Comparison of ENCODE assay signal across 8 mouse cellular contexts in genomic region chr1:93176525-93177332, GRCm38 (mm10). TPM values are rescaled to one million over a fixed set of nuclear protein-coding genes. Genes with fewer than 3 reads are reported as not detected.
DNase-seq lines count a peak whose midpoint lies in the region; ATAC-seq and TF ChIP-seq lines count a peak whose summit lies in the region.

No protein-coding gene starts in this region.

- peaks cover 40% of the 10 kb centered on the region for H3K27me3 ChIP-seq in embryonic facial prominence, embryonic 10.5 days (replicated peaks; ENCODE audit: low read depth, poor library complexity, severe bottlenecking)
- no peaks in the 10 kb centered on the region; the same call in 1 of the 2 replicates for H3K27me3 ChIP-seq in heart, adult 2 months (ENCODE audit: control insufficient read depth, insufficient read depth, low read length)
- H3K27me3 ChIP-seq in limb, embryonic 10.5 days (ENCODE audit: low read depth, poor library complexity, severe bottlenecking) = peaks cover 11% of the 10 kb centered on the region; the same call in 1 of the 2 replicates
- H3K27me3 ChIP-seq in midbrain, embryonic 13.5 days = peaks cover 11% of the 10 kb centered on the region; the same call in 1 of the 2 replicates
- no peaks in the 10 kb centered on the region for H3K27me3 ChIP-seq in stomach, embryonic 15.5 days (replicated peaks)

- peaks cover 49% of the 10 kb centered on the region for H3K4me1 ChIP-seq in embryonic facial prominence, embryonic 10.5 days
- H3K4me1 ChIP-seq in heart, adult 2 months (ENCODE audit: control insufficient read depth, insufficient read depth, low read length) = no peaks in the 10 kb centered on the region; the same call in 1 of the 2 replicates
- peaks cover 66% of the 10 kb centered on the region for H3K4me1 ChIP-seq in limb, embryonic 10.5 days
- H3K4me1 ChIP-seq in midbrain, embryonic 13.5 days (replicated peaks) = peaks cover 19% of the 10 kb centered on the region
- H3K4me1 ChIP-seq in stomach, embryonic 15.5 days = peaks cover 18% of the 10 kb centered on the region

- peak; percentile 71 for ATAC-seq in midbrain, embryonic 13.5 days
- peak; percentile 69 for ATAC-seq in stomach, embryonic 15.5 days (ENCODE audit: insufficient read depth, low FRiP score, low read depth)

- peak; percentile 64 for DNase-seq in ZHBTc4 (ENCODE audit: low read depth, low spot score)
- DNase-seq in embryonic facial prominence, embryonic 10.5 days (ENCODE audit: low spot score) = peak; percentile 93
- peak; percentile 73 to 76 for DNase-seq in heart, adult 2 months
- peak; percentile 23 for DNase-seq in kidney, adult 11 months
- peak; percentile 95 for DNase-seq in limb, embryonic 10.5 days (ENCODE audit: low spot score)
- DNase-seq in thymus, adult 18-20 months = no peak

- WGBS in embryonic facial prominence, embryonic 10.5 days = 1% methylated on average over 44 of the region's 44 CpGs
- 9% methylated on average over 44 of the region's 44 CpGs for WGBS in heart, adult 2 months
- under 1% methylated on average over 44 of the region's 44 CpGs for WGBS in limb, embryonic 10.5 days
- WGBS in midbrain, embryonic 13.5 days = 3% methylated on average over 38 of the region's 44 CpGs
- 4% methylated on average over 35 of the region's 44 CpGs for WGBS in stomach, embryonic 15.5 days

- no peaks in the 10 kb centered on the region for H3K36me3 ChIP-seq in embryonic facial prominence, embryonic 10.5 days (replicated peaks)
- no peaks in the 10 kb centered on the region for H3K36me3 ChIP-seq in heart, adult 2 months (ENCODE audit: control insufficient read depth, insufficient read depth, low read length)
- H3K36me3 ChIP-seq in limb, embryonic 10.5 days = no peaks in the 10 kb centered on the region
- no peaks in the 10 kb centered on the region for H3K36me3 ChIP-seq in midbrain, embryonic 13.5 days
- no peaks in the 10 kb centered on the region for H3K36me3 ChIP-seq in stomach, embryonic 15.5 days

- TF ChIP-seq EP300 in heart, adult 2 months (IDR thresholded peaks at IDR 0.05; ENCODE audit: insufficient read depth, low read depth, low read length) = no peak

- peak overlapping the region; percentile 29 for H3K9ac ChIP-seq in heart, adult 2 months (ENCODE audit: low read depth, low read length)
- H3K9ac ChIP-seq in midbrain, embryonic 13.5 days (replicated peaks) = peak overlapping the region; percentile 67
- H3K9ac ChIP-seq in stomach, embryonic 15.5 days = peak overlapping the region; percentile 19; the same call in 1 of the 2 replicates

- TF ChIP-seq CTCF in heart, adult 2 months (IDR thresholded peaks at IDR 0.05) = no peak

- intact Hi-C loops in heart, adult 2 months (cut with DNase I) = loop anchor here (5.0 kb wide), 2 partner anchors 41 to 166 kb away; partner anchors contain the start of genes Pask and Ppp1r7

- H3K9me3 ChIP-seq in embryonic facial prominence, embryonic 10.5 days = no peaks in the 10 kb centered on the region
- H3K9me3 ChIP-seq in limb, embryonic 10.5 days (replicated peaks) = no peaks in the 10 kb centered on the region
- H3K9me3 ChIP-seq in midbrain, embryonic 13.5 days = no peaks in the 10 kb centered on the region
- no peaks in the 10 kb centered on the region for H3K9me3 ChIP-seq in stomach, embryonic 15.5 days

- H3K4me2 ChIP-seq in midbrain, embryonic 13.5 days (replicated peaks) = peak overlapping the region; percentile 88
- peak overlapping the region; percentile 67 for H3K4me2 ChIP-seq in stomach, embryonic 15.5 days

- H3K4me3 ChIP-seq in embryonic facial prominence, embryonic 10.5 days = peak overlapping the region; percentile 56
- no peak overlapping the region for H3K4me3 ChIP-seq in heart, adult 2 months
- peak overlapping the region; percentile 49 for H3K4me3 ChIP-seq in limb, embryonic 10.5 days
- peak overlapping the region; percentile 46 for H3K4me3 ChIP-seq in midbrain, embryonic 13.5 days (replicated peaks)
- H3K4me3 ChIP-seq in stomach, embryonic 15.5 days (replicated peaks) = peak overlapping the region; percentile 33

- peak overlapping the region; percentile 89 for H3K27ac ChIP-seq in embryonic facial prominence, embryonic 10.5 days (replicated peaks)
- H3K27ac ChIP-seq in heart, adult 2 months = no peak overlapping the region
- peak overlapping the region; percentile 92 for H3K27ac ChIP-seq in limb, embryonic 10.5 days
- 0 out of 2 replicates have a peak overlapping the region, but pooled peaks have one; percentile 40 for H3K27ac ChIP-seq in midbrain, embryonic 13.5 days
- H3K27ac ChIP-seq in stomach, embryonic 15.5 days = peak overlapping the region; percentile 77

- H3K79me2 ChIP-seq in heart, adult 2 months (replicated peaks; ENCODE audit: control insufficient read depth, insufficient read depth, low read length) = no peaks in the 10 kb centered on the region

- no peak for TF ChIP-seq POLR2A in heart, adult 2 months (IDR thresholded peaks at IDR 0.05; ENCODE audit: insufficient read depth, low read depth, low read length)

RNA-seq across cellular contexts. Expression of gene Crocc2, which starts 8.2 kb away (rescaled TPM):
- polyA plus RNA-seq in embryonic facial prominence, embryonic 10.5 days (2016; fragmentation: Nextera tagmentation; extraction: Ambion mirVana) = 0.19 and 0.20 TPM in 2 replicates
- under 1 TPM in 1 of 2 experiments, not detected in 1; 0.09 TPM for total RNA-seq in heart, adult 2 months (2021)
- polyA plus RNA-seq in heart, adult 2 months (2012; rRNA removed) = 0.20 and 0.35 TPM in 2 replicates
- 0.33 and 0.34 TPM in 2 replicates for polyA plus RNA-seq in limb, embryonic 10.5 days (2016; fragmentation: Nextera tagmentation; extraction: Ambion mirVana)
- 0.12 and 0.24 TPM in 2 replicates for polyA plus RNA-seq in midbrain, embryonic 13.5 days (2015; fragmentation: Nextera tagmentation; extraction: Ambion mirVana)
- polyA plus RNA-seq in stomach, embryonic 15.5 days (2015; fragmentation: Nextera tagmentation; extraction: Ambion mirVana) = 0.15 and 0.21 TPM in 2 replicates

RNA-seq across cellular contexts. Expression of gene 2310007B03Rik, which starts 16.0 kb away (rescaled TPM):
- polyA plus RNA-seq in embryonic facial prominence, embryonic 10.5 days (2016; fragmentation: Nextera tagmentation; extraction: Ambion mirVana) = 0.87 and 1.5 TPM in 2 replicates
- not detected for total RNA-seq in heart, adult 2 months (2021)
- 0.82 TPM in 1 of 2 replicates, not detected in the other for polyA plus RNA-seq in heart, adult 2 months (2012; rRNA removed)
- polyA plus RNA-seq in limb, embryonic 10.5 days (2016; fragmentation: Nextera tagmentation; extraction: Ambion mirVana) = 0.74 and 1.4 TPM in 2 replicates
- not detected in 2 replicates for polyA plus RNA-seq in midbrain, embryonic 13.5 days (2015; fragmentation: Nextera tagmentation; extraction: Ambion mirVana)
- polyA plus RNA-seq in stomach, embryonic 15.5 days (2015; fragmentation: Nextera tagmentation; extraction: Ambion mirVana) = 4.6 and 8.2 TPM in 2 replicates

RNA-seq across cellular contexts. Expression of gene Agxt, which starts 41.7 kb away (rescaled TPM):
- polyA plus RNA-seq in embryonic facial prominence, embryonic 10.5 days (2016; fragmentation: Nextera tagmentation; extraction: Ambion mirVana) = not detected in 2 replicates
- total RNA-seq in heart, adult 2 months (2021) = not detected
- 0.23 TPM in 1 of 2 replicates, not detected in the other for polyA plus RNA-seq in heart, adult 2 months (2012; rRNA removed)
- 0.11 TPM in 1 of 2 replicates, not detected in the other for polyA plus RNA-seq in limb, embryonic 10.5 days (2016; fragmentation: Nextera tagmentation; extraction: Ambion mirVana)
- polyA plus RNA-seq in midbrain, embryonic 13.5 days (2015; fragmentation: Nextera tagmentation; extraction: Ambion mirVana) = not detected in 2 replicates
- 0.44 and 0.54 TPM in 2 replicates for polyA plus RNA-seq in stomach, embryonic 15.5 days (2015; fragmentation: Nextera tagmentation; extraction: Ambion mirVana)

RNA-seq across cellular contexts. Expression of gene Sned1, which starts 58.9 kb away (rescaled TPM):
- 6.5 and 9.6 TPM in 2 replicates for polyA plus RNA-seq in embryonic facial prominence, embryonic 10.5 days (2016; fragmentation: Nextera tagmentation; extraction: Ambion mirVana)
- 1 to 10 TPM; 7.2 to 7.6 TPM for total RNA-seq in heart, adult 2 months (2021)
- polyA plus RNA-seq in heart, adult 2 months (2012; rRNA removed) = 8.9 and 14.3 TPM in 2 replicates
- polyA plus RNA-seq in limb, embryonic 10.5 days (2016; fragmentation: Nextera tagmentation; extraction: Ambion mirVana) = 12.0 and 27.8 TPM in 2 replicates
- polyA plus RNA-seq in midbrain, embryonic 13.5 days (2015; fragmentation: Nextera tagmentation; extraction: Ambion mirVana) = 5.8 and 6.7 TPM in 2 replicates
- 8.7 and 12.3 TPM in 2 replicates for polyA plus RNA-seq in stomach, embryonic 15.5 days (2015; fragmentation: Nextera tagmentation; extraction: Ambion mirVana)

Comparison
In these comparisons a context has a peak if more than half of its experiments do, and no peak if none do; other contexts are left out.
1. DNase-seq: peak in ZHBTc4 (single experiment), embryonic facial prominence, embryonic 10.5 days (single experiment), heart, adult 2 months (2 of 2), kidney, adult 11 months (single experiment) and limb, embryonic 10.5 days (single experiment); none in thymus, adult 18-20 months (0 of 2).
2. Peak in every context shown above with its lines, with median percentiles within 50 percentile points of each other: H3K9ac ChIP-seq.